ENCODE assay signal across 25 mouse cellular contexts in the genomic region with DNA sequence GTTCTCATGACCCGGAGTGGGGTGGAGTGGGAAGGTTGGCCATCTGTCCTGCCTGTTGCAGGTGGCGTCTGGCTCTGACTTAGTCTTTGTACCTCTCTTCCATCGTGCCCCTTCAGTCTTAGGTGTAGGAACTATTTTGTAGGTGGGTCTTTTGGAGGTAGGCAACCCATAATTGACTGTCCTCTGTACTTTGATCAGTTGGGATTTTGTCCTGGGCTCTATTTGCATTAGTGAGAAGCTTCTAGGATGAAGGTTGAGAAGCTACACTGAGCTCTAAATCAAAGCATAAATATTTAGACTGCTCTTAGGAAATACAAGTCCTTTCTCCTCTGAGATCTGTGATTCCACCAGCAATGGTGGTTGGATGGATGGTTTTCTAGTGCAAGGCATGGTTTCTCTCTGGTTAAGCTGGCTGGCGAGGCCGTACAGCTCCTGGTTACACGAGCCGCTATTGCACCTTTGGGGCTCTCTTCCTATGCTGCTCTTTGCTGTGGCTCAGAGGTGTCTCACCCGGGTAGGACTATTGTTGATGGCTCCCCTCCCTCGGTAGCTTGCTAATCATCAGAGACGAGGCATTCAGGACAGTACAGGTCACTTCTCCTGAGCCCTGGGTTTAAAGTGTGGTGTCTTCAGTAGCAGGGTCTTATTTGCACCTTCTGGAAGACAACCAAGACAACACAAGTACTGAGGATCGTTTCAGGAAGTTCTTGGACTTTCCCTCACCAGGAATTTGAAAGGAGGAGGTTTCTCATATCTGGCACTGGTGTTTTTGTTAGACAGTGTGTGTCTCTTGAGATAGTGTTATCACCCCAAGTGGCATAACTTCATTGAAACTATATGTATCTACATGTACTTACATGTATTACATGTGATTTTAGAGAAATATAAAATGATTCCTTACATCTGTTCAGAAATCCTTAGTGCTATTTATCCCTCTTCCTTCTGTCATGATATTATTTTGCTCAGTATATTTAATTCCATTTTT. TPM values are rescaled to one million over a fixed set of nuclear protein-coding genes. Genes with fewer than 3 reads are reported as not detected.
DNase-seq lines count a peak whose midpoint lies in the region; ATAC-seq and TF ChIP-seq lines count a peak whose summit lies in the region.
"Had no signal": no experiment of that assay in that cellular context is flagged by ENCODE, and none has a peak within 500 bp of the region (broad histone marks: within the 10 kb centered on the region; RNA-seq: fewer than 3 reads in every experiment).

No protein-coding gene starts in this region.

- intact Hi-C loops in heart, postnatal 14 days (cut with DNase I) = no loop called here

- H3K4me3 ChIP-seq in liver, adult 2 months (ENCODE audit: insufficient read depth, low read depth, low read length) = no peak overlapping the region
- no peak overlapping the region for H3K4me3 ChIP-seq in liver, embryonic 13.5 days (replicated peaks)
- no peak overlapping the region for H3K4me3 ChIP-seq in liver, postnatal 0 days (ENCODE audit: low read depth, low read length)
- H3K4me3 ChIP-seq: embryonic facial prominence, embryonic 10.5 days; forebrain, embryonic 13.5 days; heart, embryonic 13.5 days; hindbrain, embryonic 13.5 days had no signal

- peak; percentile 76 for ATAC-seq in liver, embryonic 13.5 days (ENCODE audit: low read depth)
- ATAC-seq in liver, postnatal 0 days = peak; percentile 51; the same call in 1 of the 2 replicates
- no peak for ATAC-seq in megakaryocyte progenitor cell, adult 5-6 weeks (replicated peaks; ENCODE audit: poor library complexity)
- ATAC-seq: forebrain, embryonic 13.5 days; forebrain, postnatal 0 days; hindbrain, postnatal 0 days; Patski had no signal

- TF ChIP-seq POLR2A in liver, adult 2 months (IDR thresholded peaks at IDR 0.05; ENCODE audit: extremely low read depth, insufficient read depth, low read length) = no peak

- WGBS in liver, adult 2 months = 63% methylated on average over 11 of the region's 11 CpGs
- 69% methylated on average over 11 of the region's 11 CpGs for WGBS in liver, embryonic 13.5 days (ENCODE audit: insufficient replicate concordance)
- 80% methylated on average over 11 of the region's 11 CpGs for WGBS in liver, postnatal 0 days (ENCODE audit: insufficient replicate concordance)

- TF ChIP-seq CTCF in liver, adult 2 months (IDR thresholded peaks at IDR 0.05; ENCODE audit: low read depth, low read length) = no peak
- TF ChIP-seq CTCF in liver, postnatal 0 days (IDR thresholded peaks at IDR 0.05; ENCODE audit: low read depth) = no peak

- peaks cover 37% of the 10 kb centered on the region for H3K36me3 ChIP-seq in liver, adult 2 months (ENCODE audit: control insufficient read depth, insufficient read depth, low read length)
- peaks cover 73% of the 10 kb centered on the region for H3K36me3 ChIP-seq in liver, embryonic 13.5 days
- peaks cover 56% of the 10 kb centered on the region for H3K36me3 ChIP-seq in liver, postnatal 0 days (replicated peaks; ENCODE audit: insufficient read depth, low read length)

- no peaks in the 10 kb centered on the region for H3K79me2 ChIP-seq in liver, adult 2 months (ENCODE audit: control insufficient read depth, insufficient read depth, low read length)

- TF ChIP-seq EP300 in liver, postnatal 0 days (IDR thresholded peaks at IDR 0.05; ENCODE audit: low read depth) = no peak

- no peaks in the 10 kb centered on the region for H3K27me3 ChIP-seq in liver, adult 2 months (ENCODE audit: control insufficient read depth, insufficient read depth, low read length)
- no peaks in the 10 kb centered on the region for H3K27me3 ChIP-seq in liver, embryonic 13.5 days
- H3K27me3 ChIP-seq in liver, postnatal 0 days (ENCODE audit: insufficient read depth, low read length) = no peaks in the 10 kb centered on the region
- H3K27me3 ChIP-seq: forebrain, embryonic 13.5 days; heart, embryonic 13.5 days; hindbrain, embryonic 13.5 days; Patski had no signal

- no peak overlapping the region for H3K9ac ChIP-seq in liver, adult 2 months (ENCODE audit: low read depth, low read length)
- H3K9ac ChIP-seq in liver, embryonic 13.5 days = no peak overlapping the region
- no peak overlapping the region for H3K9ac ChIP-seq in liver, postnatal 0 days (replicated peaks)
- H3K9ac ChIP-seq: forebrain, embryonic 13.5 days; forebrain, postnatal 0 days; heart, embryonic 13.5 days; hindbrain, embryonic 13.5 days had no signal

- peak overlapping the region; percentile 38 for H3K4me2 ChIP-seq in liver, embryonic 13.5 days
- no peak overlapping the region for H3K4me2 ChIP-seq in liver, postnatal 0 days (ENCODE audit: low read depth, low read length)
- H3K4me2 ChIP-seq: forebrain, embryonic 13.5 days; heart, embryonic 13.5 days; hindbrain, embryonic 13.5 days had no signal

- H3K4me1 ChIP-seq in liver, adult 2 months (ENCODE audit: control insufficient read depth, insufficient read depth, low read length) = peaks cover 9% of the 10 kb centered on the region; the same call in 1 of the 2 replicates
- H3K4me1 ChIP-seq in liver, embryonic 13.5 days (replicated peaks) = peaks cover 33% of the 10 kb centered on the region
- peaks cover 9% of the 10 kb centered on the region; the same call in 1 of the 2 replicates for H3K4me1 ChIP-seq in liver, postnatal 0 days (ENCODE audit: insufficient read depth)
- H3K4me1 ChIP-seq: embryonic facial prominence, embryonic 10.5 days; forebrain, embryonic 13.5 days; heart, embryonic 13.5 days; hindbrain, embryonic 13.5 days had no signal

- DNase-seq in liver, adult 2 months (ENCODE audit: extremely low read depth, low read depth, low spot score) = peak; percentile 80
- no peak for DNase-seq in liver
- DNase-seq in liver, embryonic 13.5 days = no peak
- no peak for DNase-seq in liver, postnatal 0 days
- DNase-seq in thymus, postnatal 36 days = no peak
- DNase-seq in heart, postnatal 14 days = no peak
- DNase-seq: adrenal gland, adult 2 months; adrenal gland, postnatal 25 days; cerebellum, adult 11-12 months; cerebellum, adult 9-11 months; forebrain, postnatal 0 days; gastrocnemius, postnatal 14 days; heart, postnatal 4 days had no signal

- H3K27ac ChIP-seq in liver, adult 2 months (replicated peaks; ENCODE audit: insufficient read depth, low read depth, low read length) = peak overlapping the region; percentile 44
- peak overlapping the region; percentile 67 for H3K27ac ChIP-seq in liver, embryonic 13.5 days
- peak overlapping the region; percentile 44; the same call in 1 of the 2 replicates for H3K27ac ChIP-seq in liver, postnatal 0 days (ENCODE audit: low read depth)
- H3K27ac ChIP-seq: embryonic facial prominence, embryonic 10.5 days; forebrain, embryonic 13.5 days; heart, embryonic 13.5 days; hindbrain, embryonic 13.5 days; hindbrain, postnatal 0 days had no signal

- H3K9me3 ChIP-seq in liver, embryonic 13.5 days (replicated peaks) = no peaks in the 10 kb centered on the region
- no peaks in the 10 kb centered on the region for H3K9me3 ChIP-seq in liver, postnatal 0 days (ENCODE audit: low read length)
- H3K9me3 ChIP-seq: embryonic facial prominence, embryonic 10.5 days; forebrain, embryonic 13.5 days; heart, embryonic 13.5 days; hindbrain, embryonic 13.5 days had no signal

RNA-seq across cellular contexts. Expression of gene Aldh8a1, which starts 26.3 kb away (rescaled TPM):
- 382 and 384 TPM in 2 replicates for total RNA-seq in liver, adult 2 months (2014; rRNA removed)
- polyA plus RNA-seq in liver, adult 2 months (2012; rRNA removed) = 309 TPM in 2 replicates
- 10.8 and 14.6 TPM in 2 replicates for polyA plus RNA-seq in liver, embryonic 13.5 days (2015; fragmentation: Nextera tagmentation; extraction: Ambion mirVana)
- polyA plus RNA-seq in liver, postnatal 0 days (2015; fragmentation: Nextera tagmentation; extraction: Ambion mirVana) = 111 and 117 TPM in 2 replicates
- total RNA-seq in megakaryocyte progenitor cell, adult 5-6 weeks (2015) = not detected in 2 replicates
- not detected in 2 replicates for total RNA-seq in megakaryocyte progenitor cell, adult 5-6 weeks (2017)
- not detected for total RNA-seq in heart, postnatal 14 days (2021)
- total RNA-seq: gastrocnemius, adult 18-20 months; gastrocnemius, postnatal 14 days; heart, adult 8-10 months; heart, postnatal 4 days; hindbrain, postnatal 0 days had no signal
- polyA plus RNA-seq: adrenal gland, adult 2 months; C2C12; embryonic facial prominence, embryonic 14.5 days; forebrain, postnatal 0 days; heart, embryonic 13.5 days; heart, postnatal 0 days; hindbrain, embryonic 13.5 days; hindbrain, postnatal 0 days had no signal

RNA-seq across cellular contexts. Expression of gene Hbs1l, which starts 55.0 kb away (rescaled TPM):
- 78.1 and 92.2 TPM in 2 replicates for total RNA-seq in liver, adult 2 months (2014; rRNA removed)
- polyA plus RNA-seq in liver, adult 2 months (2012; rRNA removed) = 17.1 and 21.3 TPM in 2 replicates
- polyA plus RNA-seq in liver, embryonic 13.5 days (2015; fragmentation: Nextera tagmentation; extraction: Ambion mirVana) = 67.3 and 81.0 TPM in 2 replicates
- polyA plus RNA-seq in liver, postnatal 0 days (2015; fragmentation: Nextera tagmentation; extraction: Ambion mirVana) = 45.4 and 50.9 TPM in 2 replicates
- total RNA-seq in megakaryocyte progenitor cell, adult 5-6 weeks (2015) = 65.1 and 72.5 TPM in 2 replicates
- total RNA-seq in megakaryocyte progenitor cell, adult 5-6 weeks (2017) = 88.3 and 93.5 TPM in 2 replicates
- total RNA-seq in heart, postnatal 14 days (2021) = 10 to 100 TPM; 63.3 to 64.1 TPM

Comparison
In these comparisons a context has a peak if more than half of its experiments do, and no peak if none do; other contexts are left out.
1. RNA of gene Aldh8a1, which starts 26.3 kb away (total RNA-seq): 382 to 384 TPM in liver, adult 2 months; not detected in megakaryocyte progenitor cell, adult 5-6 weeks and not detected in heart, postnatal 14 days; every median in the first group is over 100 times any median in the second.
2. Peak in every context shown above with its lines, with median percentiles within 50 percentile points of each other: H3K27ac ChIP-seq.